Mouse (Mus musculus): ENCODE results near the gene Scrt2. TPM values are rescaled to one million over a fixed set of nuclear protein-coding genes. Genes with fewer than 3 reads are reported as not detected.

Gene Scrt2
- polyA plus RNA-seq, 1 experiment = 88.8 TPM

GRCm38 (mm10) chr2:152108702-152109101 is 27.4 kb downstream of the Scrt2 start:
- TF ChIP-seq POLR2A (IDR thresholded peaks at IDR 0.05; ENCODE audit: borderline replicate concordance, extremely low read depth, insufficient read depth, insufficient read length, poor library complexity, severe bottlenecking) = no peak
- no peak for TF ChIP-seq CTCF (IDR thresholded peaks at IDR 0.05; ENCODE audit: borderline replicate concordance, extremely low read depth, insufficient read depth, insufficient read length)
- peak; percentile 71 for DNase-seq (ENCODE audit: low read depth)

- DNase-seq (ENCODE audit: low read depth) = no peak
- TF ChIP-seq CTCF (IDR thresholded peaks at IDR 0.05; ENCODE audit: borderline replicate concordance, extremely low read depth, insufficient read depth, insufficient read length) (no peak), POLR2A (IDR thresholded peaks at IDR 0.05; ENCODE audit: borderline replicate concordance, extremely low read depth, insufficient read depth, insufficient read length, poor library complexity, severe bottlenecking) (no peak)
Observed at GRCm38 (mm10) chr2:152109386-152109785, 28.1 kb downstream of the Scrt2 start.

GRCm38 (mm10) chr2:152111311-152111710 is 30.0 kb downstream of the Scrt2 start:
- no peak for TF ChIP-seq POLR2A (IDR thresholded peaks at IDR 0.05; ENCODE audit: borderline replicate concordance, extremely low read depth, insufficient read depth, insufficient read length, poor library complexity, severe bottlenecking)
- TF ChIP-seq CTCF (IDR thresholded peaks at IDR 0.05; ENCODE audit: borderline replicate concordance, extremely low read depth, insufficient read depth, insufficient read length) = no peak
- no peak for DNase-seq (ENCODE audit: low read depth)

- peak; percentile 95 for DNase-seq (ENCODE audit: low read depth)
- TF ChIP-seq POLR2A (IDR thresholded peaks at IDR 0.05; ENCODE audit: borderline replicate concordance, extremely low read depth, insufficient read depth, insufficient read length, poor library complexity, severe bottlenecking) (no peak), CTCF (IDR thresholded peaks at IDR 0.05; ENCODE audit: borderline replicate concordance, extremely low read depth, insufficient read depth, insufficient read length) (peak; percentile 100)
Observed at GRCm38 (mm10) chr2:152111920-152112319, 30.6 kb downstream of the Scrt2 start.

GRCm38 (mm10) chr2:152112490-152112889 is 31.2 kb downstream of the Scrt2 start:
- DNase-seq (ENCODE audit: low read depth) = no peak

GRCm38 (mm10) chr2:152112970-152113369 is 31.6 kb downstream of the Scrt2 start:
- DNase-seq (ENCODE audit: low read depth) = no peak
- TF ChIP-seq POLR2A (IDR thresholded peaks at IDR 0.05; ENCODE audit: borderline replicate concordance, extremely low read depth, insufficient read depth, insufficient read length, poor library complexity, severe bottlenecking) (no peak), CTCF (IDR thresholded peaks at IDR 0.05; ENCODE audit: borderline replicate concordance, extremely low read depth, insufficient read depth, insufficient read length) (no peak)

More at GRCm38 (mm10) chr2:152112490-152112889, 31.2 kb downstream of the Scrt2 start:
- TF ChIP-seq CTCF (IDR thresholded peaks at IDR 0.05; ENCODE audit: borderline replicate concordance, extremely low read depth, insufficient read depth, insufficient read length) (no peak), POLR2A (IDR thresholded peaks at IDR 0.05; ENCODE audit: borderline replicate concordance, extremely low read depth, insufficient read depth, insufficient read length, poor library complexity, severe bottlenecking) (no peak)

- TF ChIP-seq CTCF (IDR thresholded peaks at IDR 0.05; ENCODE audit: borderline replicate concordance, extremely low read depth, insufficient read depth, insufficient read length) = no peak
- TF ChIP-seq POLR2A (IDR thresholded peaks at IDR 0.05; ENCODE audit: borderline replicate concordance, extremely low read depth, insufficient read depth, insufficient read length, poor library complexity, severe bottlenecking) = no peak
- DNase-seq (ENCODE audit: low read depth) = no peak
Observed at GRCm38 (mm10) chr2:152114057-152114975, 33.0 kb downstream of the Scrt2 start.

- DNase-seq (ENCODE audit: low read depth) = no peak
- no peak for TF ChIP-seq POLR2A (IDR thresholded peaks at IDR 0.05; ENCODE audit: borderline replicate concordance, extremely low read depth, insufficient read depth, insufficient read length, poor library complexity, severe bottlenecking)
- TF ChIP-seq CTCF (IDR thresholded peaks at IDR 0.05; ENCODE audit: borderline replicate concordance, extremely low read depth, insufficient read depth, insufficient read length) = no peak
Observed at GRCm38 (mm10) chr2:152117694-152118093, 36.4 kb downstream of the Scrt2 start.

GRCm38 (mm10) chr2:152119228-152119865 is 38.0 kb downstream of the Scrt2 start:
- TF ChIP-seq POLR2A (IDR thresholded peaks at IDR 0.05; ENCODE audit: borderline replicate concordance, extremely low read depth, insufficient read depth, insufficient read length, poor library complexity, severe bottlenecking) (no peak), CTCF (IDR thresholded peaks at IDR 0.05; ENCODE audit: borderline replicate concordance, extremely low read depth, insufficient read depth, insufficient read length) (no peak)
- DNase-seq (ENCODE audit: low read depth) = no peak

GRCm38 (mm10) chr2:152122896-152123295 is 41.6 kb downstream of the Scrt2 start:
- no peak for DNase-seq (ENCODE audit: low read depth)
- no peak for TF ChIP-seq CTCF (IDR thresholded peaks at IDR 0.05; ENCODE audit: borderline replicate concordance, extremely low read depth, insufficient read depth, insufficient read length)
- no peak for TF ChIP-seq POLR2A (IDR thresholded peaks at IDR 0.05; ENCODE audit: borderline replicate concordance, extremely low read depth, insufficient read depth, insufficient read length, poor library complexity, severe bottlenecking)

- no peak for DNase-seq (ENCODE audit: low read depth)
- TF ChIP-seq POLR2A (IDR thresholded peaks at IDR 0.05; ENCODE audit: borderline replicate concordance, extremely low read depth, insufficient read depth, insufficient read length, poor library complexity, severe bottlenecking) = no peak
- TF ChIP-seq CTCF (IDR thresholded peaks at IDR 0.05; ENCODE audit: borderline replicate concordance, extremely low read depth, insufficient read depth, insufficient read length) = no peak
Observed at GRCm38 (mm10) chr2:152128597-152128996, 47.3 kb downstream of the Scrt2 start.
